Mouse (Mus musculus): Measurements from ENCODE around the gene Cntd1. TPM values are rescaled to one million over a fixed set of nuclear protein-coding genes. Genes with fewer than 3 reads are reported as not detected.

Cntd1 gene
- polyA plus RNA-seq, 1 experiment: 0.20 TPM

DNA sequence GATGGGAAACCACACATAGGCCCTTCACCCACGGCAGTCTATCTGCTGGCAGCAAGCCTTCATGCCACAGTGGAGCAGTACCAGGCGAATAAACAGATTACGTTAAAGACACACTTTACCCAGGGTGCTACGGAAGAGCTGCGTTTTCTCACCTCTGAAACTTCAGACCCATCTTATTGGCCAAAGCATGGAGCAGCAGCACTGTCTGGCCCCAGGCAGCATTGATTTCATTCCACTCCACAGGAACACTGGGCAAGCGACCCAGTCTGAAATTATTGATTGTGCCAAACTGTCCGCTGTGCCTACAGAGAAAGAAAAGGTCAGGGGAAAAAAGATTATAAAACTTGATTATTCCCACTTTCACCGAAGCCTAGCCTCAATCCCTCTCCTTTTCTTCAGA is 12.4 kb downstream of the Cntd1 start:
- no peaks in the 10 kb centered on the region for H3K27me3 ChIP-seq (ENCODE audit: control insufficient read depth, insufficient read depth, low read length)
- TF ChIP-seq POLR2A (IDR thresholded peaks at IDR 0.05; ENCODE audit: low read depth, low read length) (no peak), CTCF (IDR thresholded peaks at IDR 0.05; ENCODE audit: extremely low read depth, insufficient read length, insufficient replicate concordance, low read depth, low read length) (no peak)
- H3K36me3 ChIP-seq (ENCODE audit: control insufficient read depth, insufficient read depth, low read length): peaks cover 75% of the 10 kb centered on the region
- H3K4me3 ChIP-seq (ENCODE audit: low read depth, low read length): no peak overlapping the region
- H3K4me1 ChIP-seq (ENCODE audit: control insufficient read depth, insufficient read depth, insufficient read length, low read length): no peaks in the 10 kb centered on the region
- WGBS: 95% methylated on average over 8 of the region's 8 CpGs
- no peak overlapping the region for H3K27ac ChIP-seq (ENCODE audit: insufficient read depth, low read depth, low read length)

DNA sequence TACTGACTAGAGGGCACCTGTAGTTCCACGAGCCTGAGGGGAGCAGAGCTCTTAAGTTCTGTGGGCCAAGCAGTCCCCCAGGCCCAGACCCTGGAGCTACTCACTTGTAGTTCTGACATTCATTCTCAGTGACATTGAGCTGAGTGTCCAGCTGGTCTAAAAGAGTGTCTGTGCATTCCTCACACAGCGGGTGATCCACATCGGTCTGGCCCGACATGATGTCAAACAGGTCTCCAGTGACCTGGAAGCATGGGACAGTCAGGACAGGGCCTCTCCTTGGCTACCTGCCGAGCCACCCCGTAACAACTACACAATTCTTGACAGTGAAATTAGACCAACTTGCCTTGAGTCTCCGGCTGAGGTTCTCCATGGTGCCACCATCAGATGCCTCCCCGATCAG is 16.4 kb downstream of the Cntd1 start:
- no peak overlapping the region for H3K4me3 ChIP-seq (ENCODE audit: low read depth, low read length)
- TF ChIP-seq POLR2A (IDR thresholded peaks at IDR 0.05; ENCODE audit: low read depth, low read length) (no peak), CTCF (IDR thresholded peaks at IDR 0.05; ENCODE audit: extremely low read depth, insufficient read length, insufficient replicate concordance, low read depth, low read length) (no peak)
- no peak overlapping the region for H3K27ac ChIP-seq (ENCODE audit: insufficient read depth, low read depth, low read length)
- H3K4me1 ChIP-seq (ENCODE audit: control insufficient read depth, insufficient read depth, insufficient read length, low read length): no peaks in the 10 kb centered on the region
- H3K36me3 ChIP-seq (ENCODE audit: control insufficient read depth, insufficient read depth, low read length): peaks cover 76% of the 10 kb centered on the region
- no peaks in the 10 kb centered on the region for H3K27me3 ChIP-seq (ENCODE audit: control insufficient read depth, insufficient read depth, low read length)
- 95% methylated on average over 8 of the region's 8 CpGs for WGBS

DNA sequence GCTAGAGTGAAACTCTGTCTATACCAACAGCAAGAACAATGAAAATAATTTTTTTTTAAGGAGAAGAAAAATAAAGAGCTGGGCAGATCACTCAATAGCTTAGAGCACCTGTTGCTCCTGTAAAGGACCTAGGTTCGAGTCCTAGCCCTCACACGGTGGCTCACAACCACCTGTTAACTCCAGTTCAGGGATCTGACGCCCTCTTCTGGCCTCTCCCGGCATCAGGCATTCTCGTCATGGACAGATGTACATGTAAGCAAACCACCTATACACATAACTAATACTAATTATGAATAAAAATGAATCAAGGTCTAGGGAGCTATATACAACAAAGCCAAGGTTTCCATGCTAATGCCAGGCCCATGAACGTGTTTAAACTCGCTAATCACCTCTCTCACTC is 22.1 kb downstream of the Cntd1 start:
- no peaks in the 10 kb centered on the region for H3K27me3 ChIP-seq (ENCODE audit: control insufficient read depth, insufficient read depth, low read length)
- H3K4me3 ChIP-seq (ENCODE audit: low read depth, low read length): peak overlapping the region; percentile 98; the same call in 1 of the 2 replicates
- H3K36me3 ChIP-seq (ENCODE audit: control insufficient read depth, insufficient read depth, low read length): peaks cover 31% of the 10 kb centered on the region
- peaks cover 14% of the 10 kb centered on the region for H3K4me1 ChIP-seq (ENCODE audit: control insufficient read depth, insufficient read depth, insufficient read length, low read length)
- H3K27ac ChIP-seq (ENCODE audit: insufficient read depth, low read depth, low read length): no peak overlapping the region
- peak; percentile 32; the same call in 1 of the 2 replicates for TF ChIP-seq CTCF (IDR thresholded peaks at IDR 0.05; ENCODE audit: extremely low read depth, insufficient read length, insufficient replicate concordance, low read depth, low read length)
- no peak for TF ChIP-seq POLR2A (IDR thresholded peaks at IDR 0.05; ENCODE audit: low read depth, low read length)
- 52% methylated on average over 7 of the region's 7 CpGs for WGBS

DNA sequence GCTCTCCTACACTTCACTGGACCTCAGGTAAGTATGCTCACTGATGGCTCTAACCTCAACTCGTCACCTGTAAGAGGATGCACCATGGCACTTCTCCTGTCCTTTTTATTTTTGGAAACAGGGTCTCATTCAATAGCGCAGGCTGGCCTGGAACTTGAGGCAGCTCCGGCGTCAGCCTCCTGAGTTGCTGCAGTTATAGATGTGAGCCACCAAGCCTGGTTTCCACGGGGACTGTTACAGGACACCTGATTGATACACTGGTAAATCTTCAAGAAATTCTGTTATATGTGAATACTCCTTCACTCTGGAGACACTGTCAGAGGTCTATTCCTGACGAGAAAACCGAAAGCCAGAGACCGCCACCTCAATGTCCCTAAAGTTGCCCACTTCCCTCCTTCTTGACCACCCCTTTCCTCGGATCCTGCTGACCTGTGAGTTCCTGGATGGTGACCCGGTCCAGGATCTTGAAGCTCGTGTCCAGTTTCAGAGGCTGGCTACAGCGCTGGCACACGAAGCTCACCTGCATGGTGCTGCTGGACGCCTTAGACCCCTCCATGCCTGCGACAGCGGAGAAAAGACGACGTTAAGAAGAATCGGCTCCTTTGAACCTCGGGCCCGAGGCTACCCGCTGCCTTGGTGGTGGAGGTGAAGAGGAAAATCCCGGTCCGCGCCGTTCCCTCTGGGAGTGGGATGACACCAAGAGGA is 22.6 kb downstream of the Cntd1 start:
- peak overlapping the region; percentile 46 for H3K27ac ChIP-seq (ENCODE audit: insufficient read depth, low read depth, low read length)
- no peak for TF ChIP-seq POLR2A (IDR thresholded peaks at IDR 0.05; ENCODE audit: low read depth, low read length)
- TF ChIP-seq CTCF (IDR thresholded peaks at IDR 0.05; ENCODE audit: extremely low read depth, insufficient read length, insufficient replicate concordance, low read depth, low read length): no peak
- 4% methylated on average over 26 of the region's 26 CpGs for WGBS

DNA sequence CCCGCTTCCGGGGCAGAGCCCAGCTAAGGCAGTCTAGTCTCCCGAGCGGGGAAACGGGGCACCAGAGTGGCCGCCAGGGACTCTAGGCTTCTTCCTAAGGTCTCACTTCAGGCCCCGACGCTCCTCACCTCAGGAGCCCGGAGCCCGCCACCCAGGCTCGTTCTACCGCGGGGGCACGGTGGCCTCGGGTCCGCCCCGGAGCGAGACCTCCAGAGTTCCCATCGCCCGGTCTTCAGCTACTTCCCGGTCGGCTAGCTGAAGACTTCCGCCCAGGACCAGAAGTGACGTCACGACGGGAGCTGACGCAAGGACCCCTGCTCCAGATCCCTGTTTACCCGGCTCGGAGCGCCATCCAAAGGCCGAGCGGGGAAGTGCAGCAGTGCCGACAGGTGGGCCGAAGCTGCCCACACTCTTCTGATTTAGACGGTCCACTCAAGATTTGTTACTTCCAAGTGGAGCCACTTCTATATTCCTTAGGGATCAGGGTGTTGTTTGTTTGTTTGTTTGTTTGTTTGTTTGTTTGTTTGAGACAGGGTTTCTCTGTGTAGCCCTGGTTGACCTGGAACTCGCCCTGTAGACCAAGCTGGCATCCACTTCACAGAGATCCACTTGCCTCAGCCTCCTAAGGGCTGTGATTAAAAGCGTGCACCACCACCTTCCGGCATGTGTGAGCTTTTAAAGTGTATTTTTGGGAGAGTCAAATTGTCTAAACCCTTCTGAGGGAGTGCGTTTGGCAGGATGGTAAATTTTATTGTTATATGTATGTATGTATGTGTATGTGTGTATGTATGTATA is 23.4 kb downstream of the Cntd1 start, which contains the start of gene Becn1:
TSS of gene Becn1 (minus strand) at position 283 of the 795 bp plus-strand sequence.
- peaks cover 14% of the 10 kb centered on the region for H3K4me1 ChIP-seq (ENCODE audit: control insufficient read depth, insufficient read depth, insufficient read length, low read length)
- peaks cover 22% of the 10 kb centered on the region for H3K36me3 ChIP-seq (ENCODE audit: control insufficient read depth, insufficient read depth, low read length)
- no peaks in the 10 kb centered on the region for H3K27me3 ChIP-seq (ENCODE audit: control insufficient read depth, insufficient read depth, low read length)
- TF ChIP-seq POLR2A (IDR thresholded peaks at IDR 0.05; ENCODE audit: low read depth, low read length): peak; percentile 67; the same call in 1 of the 2 replicates
- peak; percentile 82; the same call in 1 of the 2 replicates for TF ChIP-seq CTCF (IDR thresholded peaks at IDR 0.05; ENCODE audit: extremely low read depth, insufficient read length, insufficient replicate concordance, low read depth, low read length)
- H3K27ac ChIP-seq (ENCODE audit: insufficient read depth, low read depth, low read length): peak within 1 kb of the TSS; percentile 96
- H3K4me3 ChIP-seq (ENCODE audit: low read depth, low read length): peak within 1 kb of the TSS; percentile 98
- WGBS: 5% methylated on average over 39 of the region's 39 CpGs

More for the DNA sequence above, 22.6 kb downstream of the Cntd1 start:
- Histone ChIP-seq H3K4me1 (ENCODE audit: control insufficient read depth, insufficient read depth, insufficient read length, low read length) (peaks cover 14% of the 10 kb centered on the region), H3K27me3 (ENCODE audit: control insufficient read depth, insufficient read depth, low read length) (no peaks in the 10 kb centered on the region), H3K4me3 (ENCODE audit: low read depth, low read length) (peak overlapping the region; percentile 98), H3K36me3 (ENCODE audit: control insufficient read depth, insufficient read depth, low read length) (peaks cover 26% of the 10 kb centered on the region)

DNA sequence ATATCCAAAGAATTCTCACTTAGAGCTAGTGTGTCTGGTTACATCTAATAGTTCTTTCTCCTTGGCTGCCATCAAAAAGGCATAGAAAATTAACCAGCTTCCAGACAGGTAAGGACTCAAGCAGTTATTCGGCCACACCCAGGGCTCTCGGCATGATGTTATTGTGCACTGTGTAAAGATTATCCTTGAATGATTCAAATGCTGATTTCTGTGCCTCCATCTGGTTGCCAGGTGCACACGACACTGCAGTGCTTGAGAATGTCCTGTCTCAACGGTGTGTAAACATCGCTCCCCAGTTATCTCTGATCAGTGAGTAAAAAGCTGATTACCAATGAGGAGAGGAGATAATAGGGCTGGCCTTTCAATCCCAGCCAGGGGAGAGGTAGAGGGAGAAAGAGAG is 28.9 kb downstream of the Cntd1 start:
- peaks cover 7% of the 10 kb centered on the region; the same call in 1 of the 2 replicates for H3K4me1 ChIP-seq (ENCODE audit: control insufficient read depth, insufficient read depth, insufficient read length, low read length)
- H3K27ac ChIP-seq (ENCODE audit: insufficient read depth, low read depth, low read length): no peak overlapping the region
- WGBS: 16% methylated on average over 5 of the region's 5 CpGs
- H3K36me3 ChIP-seq (ENCODE audit: control insufficient read depth, insufficient read depth, low read length): no peaks in the 10 kb centered on the region
- TF ChIP-seq CTCF (IDR thresholded peaks at IDR 0.05; ENCODE audit: extremely low read depth, insufficient read length, insufficient replicate concordance, low read depth, low read length): no peak
- TF ChIP-seq POLR2A (IDR thresholded peaks at IDR 0.05; ENCODE audit: low read depth, low read length): no peak
- H3K4me3 ChIP-seq (ENCODE audit: low read depth, low read length): no peak overlapping the region
- H3K27me3 ChIP-seq (ENCODE audit: control insufficient read depth, insufficient read depth, low read length): no peaks in the 10 kb centered on the region

DNA sequence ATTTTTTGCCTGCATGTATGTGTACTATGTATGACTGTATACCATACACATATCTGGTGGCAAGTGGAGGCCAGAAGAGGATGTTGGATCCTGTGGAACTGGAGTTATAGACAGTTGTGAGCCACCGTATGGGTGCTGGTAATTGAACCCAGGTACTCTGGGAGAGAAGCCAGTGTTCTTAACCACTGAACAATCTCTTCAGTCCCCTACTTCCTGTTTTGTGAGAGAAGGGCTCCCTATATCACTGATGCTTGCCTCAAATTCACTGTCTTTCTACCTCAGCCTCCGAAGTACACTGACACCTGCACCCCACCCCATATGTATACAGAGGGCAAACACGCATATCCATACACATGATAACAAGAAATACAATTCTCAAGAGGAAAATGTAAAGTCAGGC is 32.3 kb downstream of the Cntd1 start:
- no peak for TF ChIP-seq POLR2A (IDR thresholded peaks at IDR 0.05; ENCODE audit: low read depth, low read length)
- TF ChIP-seq CTCF (IDR thresholded peaks at IDR 0.05; ENCODE audit: extremely low read depth, insufficient read length, insufficient replicate concordance, low read depth, low read length): no peak
- H3K36me3 ChIP-seq (ENCODE audit: control insufficient read depth, insufficient read depth, low read length): no peaks in the 10 kb centered on the region
- H3K4me1 ChIP-seq (ENCODE audit: control insufficient read depth, insufficient read depth, insufficient read length, low read length): no peaks in the 10 kb centered on the region; the same call in 1 of the 2 replicates
- H3K27ac ChIP-seq (ENCODE audit: insufficient read depth, low read depth, low read length): no peak overlapping the region
- no peak overlapping the region for H3K4me3 ChIP-seq (ENCODE audit: low read depth, low read length)
- WGBS: 78% methylated on average over 3 of the region's 3 CpGs
- no peaks in the 10 kb centered on the region for H3K27me3 ChIP-seq (ENCODE audit: control insufficient read depth, insufficient read depth, low read length)
